Mouse (Mus musculus) left cerebral cortex, adult 8-10 months (tissue): ENCODE results near the gene Nubp2. TPM values are rescaled to one million over a fixed set of nuclear protein-coding genes. Genes with fewer than 3 reads are reported as not detected.

Experiments
- DNase-seq, 2 experiments: peaks; one replicate each; pipeline ENCODE4 v3.0.0; 2022; ENCODE audit warnings: low spot score in 2 of 2
- total RNA-seq, 4 experiments: library from RNA; stranded (reverse); gene quantifications; 2 replicates each; pipeline ENCODE4 v1.2.4; 2022

Gene Nubp2
- 10 to 100 TPM; 28.1 to 33.7 (median 32.0) TPM for total RNA-seq

DNA sequence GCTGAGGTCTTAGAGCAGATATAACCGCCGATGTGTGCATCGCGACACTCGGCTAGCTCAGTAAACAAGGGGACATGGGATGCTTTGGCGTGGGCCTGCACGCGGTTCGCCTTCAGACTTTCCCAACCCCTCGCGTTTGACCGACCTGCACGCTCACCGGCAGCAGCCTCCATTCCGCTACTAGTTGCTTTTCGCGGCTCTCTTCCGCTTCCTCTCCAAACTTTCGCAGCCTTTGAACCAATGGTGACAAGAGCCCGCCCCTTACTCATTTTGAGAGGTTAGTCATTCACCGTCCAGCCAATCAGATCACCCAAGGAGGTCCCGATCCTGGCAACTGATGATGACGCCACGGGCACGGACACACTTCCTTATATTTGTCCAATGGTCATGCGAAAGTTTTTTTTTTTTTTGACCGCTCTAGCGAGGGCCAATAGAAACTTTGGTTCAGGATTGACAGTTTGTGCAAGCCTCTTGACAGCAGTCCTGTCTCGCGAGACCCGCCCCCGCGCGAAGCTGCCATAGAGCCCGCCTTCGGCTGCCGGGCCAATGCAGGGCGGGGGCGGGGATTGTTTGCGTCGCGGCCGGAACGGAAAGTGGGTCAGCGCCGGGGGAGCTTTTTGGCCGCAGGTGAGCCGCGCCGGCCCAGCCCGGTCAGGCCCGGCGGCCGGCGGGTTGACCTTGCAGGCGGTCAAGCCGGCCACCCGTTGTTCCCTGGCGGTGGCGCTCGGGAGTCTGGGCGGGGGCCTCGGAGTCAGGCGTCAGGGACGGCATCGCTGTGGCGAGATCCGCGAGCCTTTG, at the start of gene Nubp2, which contains the start of gene Spsb3:
Gene Nubp2, minus strand, starts transcription at position 216 of the 798 bp plus-strand sequence.
Gene Spsb3, plus strand, starts transcription at position 510 of the 798 bp plus-strand sequence.
- DNase-seq, result peak; percentile 90 to 100

GRCm38 (mm10) chr17:24935666-24936065, 49.5 kb upstream of the Nubp2 start:
- no peak for DNase-seq

DNA sequence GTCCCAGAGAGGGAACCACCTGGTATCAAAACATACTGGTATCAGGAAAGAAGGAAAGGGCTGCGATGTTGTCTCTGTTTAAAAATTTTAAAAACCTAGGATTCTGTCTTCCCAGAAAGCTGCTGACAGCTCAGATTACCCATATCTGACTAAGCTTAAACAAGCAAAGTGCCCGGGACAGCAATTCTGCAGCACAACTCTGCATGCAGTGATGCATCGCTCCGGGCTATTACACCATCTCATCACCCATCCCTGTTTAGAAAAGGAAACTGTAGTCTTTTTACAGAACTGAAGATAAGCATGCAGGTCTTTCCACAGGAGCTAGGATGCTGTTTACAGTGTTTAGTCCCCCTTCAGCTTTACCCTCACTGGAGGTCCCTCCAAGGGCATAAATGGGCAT, 48.8 kb upstream of the Nubp2 start:
- DNase-seq, result no peak

GRCm38 (mm10) chr17:24933163-24933562, 47.0 kb upstream of the Nubp2 start:
- DNase-seq, result no peak

DNA sequence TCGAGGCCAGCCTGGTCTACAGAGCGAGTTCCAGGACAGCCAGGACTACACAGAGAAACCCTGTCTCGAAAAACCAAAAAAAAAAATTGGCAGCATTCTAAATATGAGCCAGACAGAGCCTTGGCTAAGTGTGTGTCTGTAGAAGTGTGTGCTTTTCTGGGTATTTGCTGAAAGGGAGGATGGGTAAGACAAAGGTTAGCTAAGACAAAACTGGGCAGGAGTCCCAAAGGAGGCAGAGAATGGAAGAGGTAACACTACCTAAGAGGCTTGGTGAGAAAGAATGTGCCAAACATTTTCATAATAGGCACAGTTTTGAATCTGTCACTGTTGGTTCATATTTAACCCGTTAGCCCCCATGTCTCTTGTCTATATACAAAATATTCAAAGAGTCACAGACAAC, 46.3 kb upstream of the Nubp2 start:
- DNase-seq, result no peak

DNA sequence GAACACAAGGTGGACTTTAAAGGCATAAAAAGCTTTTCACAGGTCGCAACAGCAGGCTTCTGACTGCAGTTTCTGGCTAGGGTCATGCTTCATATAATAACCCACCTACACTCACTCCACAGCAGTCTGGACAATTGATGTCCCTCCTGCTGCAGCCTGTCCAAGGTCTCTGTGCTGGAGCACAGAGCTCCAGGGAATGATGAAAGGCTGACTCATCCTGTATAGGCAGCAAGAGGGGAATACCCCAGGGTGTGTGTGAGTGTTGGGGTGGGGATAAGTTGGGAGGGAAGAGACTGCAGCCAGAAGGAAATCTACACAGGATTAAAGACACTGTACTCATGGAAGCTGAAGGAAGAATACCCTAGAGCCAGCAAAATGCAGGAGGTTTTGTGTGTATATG, 43.4 kb upstream of the Nubp2 start:
- no peak for DNase-seq

DNA sequence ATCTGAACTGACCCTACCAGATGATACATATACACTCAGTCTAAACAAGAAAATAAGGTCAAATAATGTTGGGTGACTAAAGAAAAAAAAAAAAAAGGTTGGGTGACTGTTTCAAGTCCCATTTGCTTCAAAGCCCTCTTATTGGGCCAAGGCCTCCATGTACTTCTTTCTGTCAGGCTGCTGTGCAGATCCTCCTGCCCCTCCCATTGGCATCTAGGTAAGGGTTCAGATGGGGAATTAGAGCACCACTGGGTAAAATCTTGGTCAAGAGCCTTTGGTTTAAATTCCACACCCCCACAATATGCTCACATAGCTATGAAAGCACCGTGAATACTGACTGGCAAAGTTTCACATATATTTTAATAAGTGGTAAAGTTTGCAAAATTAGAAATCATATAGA, 37.1 kb upstream of the Nubp2 start:
- no peak for DNase-seq

- no peak for DNase-seq
Measured at GRCm38 (mm10) chr17:24913984-24914383, 27.8 kb upstream of the Nubp2 start.

GRCm38 (mm10) chr17:24907591-24907990, 21.4 kb upstream of the Nubp2 start:
- DNase-seq, result no peak

- DNase-seq, result no peak
Measured at GRCm38 (mm10) chr17:24903767-24904166, 17.6 kb upstream of the Nubp2 start.

- peak in 1 of 2 experiments; percentile 13 for DNase-seq
Measured at GRCm38 (mm10) chr17:24902671-24903474, 16.7 kb upstream of the Nubp2 start.

GRCm38 (mm10) chr17:24902124-24902523, 16.0 kb upstream of the Nubp2 start:
- peak in 1 of 2 experiments; percentile 4 for DNase-seq

GRCm38 (mm10) chr17:24900014-24900413, 13.9 kb upstream of the Nubp2 start:
- DNase-seq, result peak in 1 of 2 experiments; percentile 12

GRCm38 (mm10) chr17:24899153-24899552, 13.0 kb upstream of the Nubp2 start:
- DNase-seq, result peak in 1 of 2 experiments; percentile 11

DNA sequence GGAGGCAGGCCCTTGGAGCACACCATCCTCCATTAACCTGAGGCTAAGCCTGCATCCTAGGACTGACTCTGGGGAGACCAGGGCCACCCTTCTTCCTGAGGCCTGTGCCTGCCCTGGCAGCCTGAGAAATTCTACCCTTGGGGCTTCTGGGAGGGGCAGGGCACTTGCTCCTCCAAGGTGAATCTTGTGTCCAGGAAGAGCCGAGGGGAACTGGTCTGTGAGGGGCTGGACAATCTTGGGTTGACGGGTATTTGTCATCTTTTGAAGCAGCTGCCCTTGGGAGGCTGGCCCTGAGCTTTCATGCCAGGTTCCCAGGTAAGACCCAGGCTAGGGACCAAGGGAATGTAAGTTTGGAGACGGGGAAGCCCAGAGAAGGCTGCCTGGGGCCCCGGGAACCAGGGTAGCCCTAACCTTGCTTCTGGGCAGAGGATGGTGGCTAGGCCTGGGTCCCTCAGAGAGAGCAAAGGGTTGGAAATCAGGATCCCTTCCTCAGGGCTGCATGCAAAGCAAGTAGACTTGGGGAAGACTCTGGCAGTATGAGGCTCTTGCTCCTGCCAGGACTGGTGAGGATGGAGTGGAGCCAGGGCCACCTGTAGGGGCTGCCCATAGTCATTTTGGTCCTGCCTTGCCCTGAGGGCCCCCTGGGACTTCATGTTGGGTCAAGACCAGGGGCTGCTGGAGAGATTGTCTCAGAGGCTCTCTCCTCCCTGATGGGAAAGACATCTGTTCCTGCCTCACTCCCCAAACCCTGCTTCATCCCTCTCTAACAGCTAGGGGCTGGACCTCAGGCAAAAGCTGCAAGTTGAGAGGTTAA, 12.1 kb upstream of the Nubp2 start:
- peak in 1 of 2 experiments; percentile 6 for DNase-seq

- DNase-seq, result no peak
Measured at GRCm38 (mm10) chr17:24897600-24897999, 11.5 kb upstream of the Nubp2 start.

DNA sequence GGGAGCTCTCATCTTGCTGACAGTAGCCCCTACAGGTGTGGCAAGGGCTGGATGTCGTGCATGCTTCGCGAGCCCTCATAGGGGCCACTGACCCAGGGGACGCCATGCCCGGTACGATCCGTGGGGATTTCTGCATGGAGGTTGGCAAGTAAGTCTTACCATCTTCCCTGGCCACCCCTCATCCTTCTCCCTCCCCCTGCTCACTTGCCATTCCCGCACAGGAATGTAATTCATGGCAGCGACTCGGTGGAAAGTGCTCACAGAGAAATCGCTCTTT, 10.8 kb upstream of the Nubp2 start:
- DNase-seq, result no peak

- peak; percentile 66 to 75 for DNase-seq
Measured at GRCm38 (mm10) chr17:24896241-24896992, 10.3 kb upstream of the Nubp2 start, which contains the start of gene Nme3. TSS of gene Nme3 (plus strand) at chr17:24896500.

DNA sequence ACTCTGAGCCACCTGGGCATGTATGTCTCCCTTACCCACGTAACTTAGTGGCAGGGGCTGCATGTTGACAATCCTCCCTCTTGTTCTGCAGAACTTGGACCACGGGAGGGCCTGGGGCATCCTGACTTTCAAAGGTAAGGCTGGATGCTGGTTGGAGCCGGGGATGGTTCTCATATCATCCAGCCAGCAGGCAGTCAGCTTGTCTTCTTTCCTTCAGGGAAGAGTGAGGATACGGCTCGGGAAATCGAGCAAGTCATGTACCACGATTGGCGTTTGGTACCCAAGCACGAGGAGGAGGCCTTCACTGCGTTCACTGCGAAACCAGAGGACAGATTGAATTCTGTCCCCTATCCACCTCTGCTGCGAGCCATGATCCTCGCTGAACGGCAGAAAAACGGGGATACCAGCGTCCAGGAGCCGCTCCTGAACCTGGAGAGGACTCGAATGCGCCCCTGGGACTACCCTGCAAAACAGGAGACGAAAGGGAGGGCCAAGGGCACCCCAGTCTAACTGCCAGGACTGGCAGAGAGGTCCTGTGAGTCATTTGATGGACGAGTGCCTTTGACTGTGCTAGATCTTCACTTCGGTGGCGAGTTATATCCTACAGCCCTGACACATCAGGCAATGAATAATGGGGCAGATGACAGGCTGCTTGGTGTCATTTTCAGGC, 9.6 kb upstream of the Nubp2 start:
- no peak for DNase-seq

DNA sequence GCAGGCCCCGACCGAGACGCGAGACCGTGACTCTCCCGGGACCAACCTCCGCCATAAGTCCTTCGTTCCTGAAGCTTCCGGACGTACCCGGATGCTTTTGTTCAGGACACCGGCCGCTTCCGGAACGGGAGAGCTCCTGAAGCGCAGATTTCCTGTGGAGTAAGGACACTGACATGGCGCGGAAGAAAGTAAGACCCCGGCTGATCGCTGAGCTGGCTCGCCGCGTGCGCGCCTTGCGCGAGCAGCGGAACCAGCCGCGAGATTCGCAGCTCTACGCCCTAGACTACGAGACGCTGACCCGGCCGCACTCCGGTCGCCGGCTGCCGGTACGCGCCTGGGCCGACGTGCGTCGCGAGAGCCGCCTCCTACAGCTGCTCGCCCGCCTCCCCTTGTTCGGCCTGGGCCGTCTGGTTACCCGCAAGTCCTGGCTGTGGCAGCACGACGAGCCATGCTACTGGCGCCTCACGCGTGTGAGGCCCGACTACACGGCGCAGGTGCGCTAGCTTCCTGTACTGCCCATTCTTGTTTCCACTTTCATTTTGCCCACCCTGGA, 8.9 kb upstream of the Nubp2 start, which contains the start of the genes Eme2 and Mrps34:
Gene Eme2, minus strand, starts transcription at position 93 of the 553 bp plus-strand sequence.
Gene Mrps34, plus strand, starts transcription at position 122 of the 553 bp plus-strand sequence.
- peak in 1 of 2 experiments; percentile 75 for DNase-seq
